ENCODE assay signal across 9 mouse cellular contexts in the genomic region with DNA sequence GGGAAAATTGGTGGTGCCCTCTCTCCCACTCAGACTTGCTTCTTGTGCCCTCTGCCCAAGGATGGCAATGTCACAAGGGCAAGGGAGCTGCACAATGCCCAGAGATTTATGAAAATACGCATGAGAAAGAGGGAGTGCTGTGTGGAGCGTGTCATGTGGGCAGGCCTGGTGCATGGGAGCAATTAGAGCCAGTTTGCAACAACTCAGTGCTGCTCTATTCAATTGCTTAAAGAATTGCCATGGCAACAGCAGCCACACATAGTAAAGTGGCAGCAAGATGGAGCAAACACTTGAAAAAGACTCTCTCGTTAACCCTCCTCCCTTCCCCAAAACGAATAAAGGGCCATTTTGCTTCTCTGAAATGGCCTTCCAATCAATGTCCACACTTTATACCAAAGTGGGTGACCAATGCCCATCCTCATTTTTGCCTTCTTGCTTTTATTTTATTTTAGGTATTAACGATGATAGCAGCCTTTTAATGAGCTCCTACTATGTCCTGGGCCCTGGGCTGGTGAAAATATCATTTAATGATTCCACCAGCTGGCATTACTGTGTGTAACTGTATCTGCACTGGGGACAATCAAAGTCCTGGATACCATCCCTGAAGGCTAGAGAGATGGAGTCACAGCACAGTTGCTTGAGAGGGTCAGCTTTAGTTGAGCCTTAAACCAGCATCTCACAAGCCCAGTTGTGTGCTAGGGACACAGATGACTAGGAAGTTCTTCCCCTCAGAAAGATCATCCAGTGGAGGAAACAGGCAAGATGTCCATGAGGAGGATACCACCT.
DNase-seq lines count a peak whose midpoint lies in the region; ATAC-seq and TF ChIP-seq lines count a peak whose summit lies in the region.
"Had no signal": no experiment of that assay in that cellular context is flagged by ENCODE, and none has a peak within 500 bp of the region (broad histone marks: within the 10 kb centered on the region; RNA-seq: fewer than 3 reads in every experiment).

No protein-coding gene starts in this region.

- 17% methylated on average over 5 of the region's 5 CpGs for WGBS in forebrain, embryonic 12.5 days
- WGBS in neural tube, embryonic 13.5 days: 29% methylated on average over 5 of the region's 5 CpGs
- 94% methylated on average over 5 of the region's 5 CpGs for WGBS in thymus, adult 2 months

- peaks cover 19% of the 10 kb centered on the region for H3K4me1 ChIP-seq in forebrain, embryonic 12.5 days
- H3K4me1 ChIP-seq in neural tube, embryonic 13.5 days (replicated peaks): peaks cover 12% of the 10 kb centered on the region; the same call in 1 of the 2 replicates
- H3K4me1 ChIP-seq in thymus, adult 2 months (replicated peaks; ENCODE audit: control insufficient read depth, insufficient read depth, low read length): no peaks in the 10 kb centered on the region
- H3K4me1 ChIP-seq: embryonic facial prominence, embryonic 15.5 days had no signal

- peak overlapping the region; percentile 11; the same call in 1 of the 2 replicates for H3K4me2 ChIP-seq in forebrain, embryonic 12.5 days
- no peak overlapping the region for H3K4me2 ChIP-seq in neural tube, embryonic 13.5 days
- H3K4me2 ChIP-seq: embryonic facial prominence, embryonic 15.5 days; heart, embryonic 15.5 days had no signal

- no peaks in the 10 kb centered on the region for H3K27me3 ChIP-seq in forebrain, embryonic 12.5 days
- H3K27me3 ChIP-seq in neural tube, embryonic 13.5 days: peaks cover 8% of the 10 kb centered on the region; the same call in 1 of the 2 replicates
- no peaks in the 10 kb centered on the region for H3K27me3 ChIP-seq in thymus, adult 2 months (ENCODE audit: control insufficient read depth, insufficient read depth, low read length)
- H3K27me3 ChIP-seq: embryonic facial prominence, embryonic 15.5 days; heart, embryonic 15.5 days had no signal

- peak; percentile 43 for DNase-seq in embryo, embryonic 10.5 days (ENCODE audit: low spot score)
- peak in 1 of 2 experiments; percentile 33 for DNase-seq in left cerebral cortex, adult 2 months (ENCODE audit: extremely low spot score in 1 of 2, low spot score in 2 of 2)
- DNase-seq in MN1 (ENCODE audit: low spot score): no peak
- DNase-seq in ovary, postnatal 14 days (ENCODE audit: low spot score): no peak
- no peak for DNase-seq in thymus, adult 2 months

- H3K4me3 ChIP-seq in forebrain, embryonic 12.5 days (replicated peaks): no peak overlapping the region
- H3K4me3 ChIP-seq in left cerebral cortex, adult 2 months: no peak overlapping the region
- no peak overlapping the region for H3K4me3 ChIP-seq in neural tube, embryonic 13.5 days
- no peak overlapping the region for H3K4me3 ChIP-seq in thymus, adult 2 months (ENCODE audit: control insufficient read depth, insufficient read depth, low read length)
- H3K4me3 ChIP-seq: embryonic facial prominence, embryonic 15.5 days; heart, embryonic 15.5 days had no signal

- TF ChIP-seq CTCF in left cerebral cortex, adult 2 months (IDR thresholded peaks at IDR 0.05): no peak
- TF ChIP-seq CTCF in thymus, adult 2 months (IDR thresholded peaks at IDR 0.05; ENCODE audit: borderline replicate concordance, control insufficient read depth, extremely low read depth, insufficient read depth, low read length, poor library complexity): no peak

- H3K27ac ChIP-seq in forebrain, embryonic 12.5 days: peak overlapping the region; percentile 85
- peak overlapping the region; percentile 40; the same call in 1 of the 2 replicates for H3K27ac ChIP-seq in left cerebral cortex, adult 2 months
- no peak overlapping the region; the same call in 1 of the 2 replicates for H3K27ac ChIP-seq in neural tube, embryonic 13.5 days (replicated peaks)
- no peak overlapping the region for H3K27ac ChIP-seq in thymus, adult 2 months (ENCODE audit: control insufficient read depth, insufficient read depth, low read length)
- H3K27ac ChIP-seq: embryonic facial prominence, embryonic 15.5 days; heart, embryonic 15.5 days had no signal

- TF ChIP-seq POLR2A in thymus, adult 2 months (IDR thresholded peaks at IDR 0.05; ENCODE audit: control insufficient read depth, extremely low read depth, insufficient read depth, low read length, poor library complexity): no peak

- no peaks in the 10 kb centered on the region for H3K36me3 ChIP-seq in forebrain, embryonic 12.5 days (replicated peaks)
- no peaks in the 10 kb centered on the region for H3K36me3 ChIP-seq in neural tube, embryonic 13.5 days
- no peaks in the 10 kb centered on the region for H3K36me3 ChIP-seq in thymus, adult 2 months (ENCODE audit: control insufficient read depth, insufficient read depth, low read length)
- H3K36me3 ChIP-seq: embryonic facial prominence, embryonic 15.5 days; heart, embryonic 15.5 days had no signal

- no peaks in the 10 kb centered on the region for H3K9me3 ChIP-seq in forebrain, embryonic 12.5 days
- H3K9me3 ChIP-seq in neural tube, embryonic 13.5 days: no peaks in the 10 kb centered on the region
- H3K9me3 ChIP-seq: embryonic facial prominence, embryonic 15.5 days; heart, embryonic 15.5 days had no signal

- peak; percentile 94 for ATAC-seq in forebrain, embryonic 12.5 days (ENCODE audit: low FRiP score)
- peak; percentile 53; the same call in 1 of the 2 replicates for ATAC-seq in neural tube, embryonic 13.5 days (ENCODE audit: low read depth)

- intact Hi-C loops in left cerebral cortex, adult 2 months (cut with DNase I): loop anchor here (5.0 kb wide), 1 partner anchor 92 kb away; no protein-coding TSS in a partner anchor

- no peak overlapping the region for H3K9ac ChIP-seq in forebrain, embryonic 12.5 days
- H3K9ac ChIP-seq in neural tube, embryonic 13.5 days: no peak overlapping the region
- H3K9ac ChIP-seq: embryonic facial prominence, embryonic 15.5 days; heart, embryonic 15.5 days had no signal

Comparison
In these comparisons a context has a peak if more than half of its experiments do, and no peak if none do; other contexts are left out.
1. H3K27ac ChIP-seq: peak in forebrain, embryonic 12.5 days (single experiment) and left cerebral cortex, adult 2 months (single experiment); none in neural tube, embryonic 13.5 days (single experiment) and thymus, adult 2 months (single experiment).